Mouse (Mus musculus) hindbrain, embryonic 16.5 days (tissue): ENCODE measurements around the gene Mrpl57. TPM values are rescaled to one million over a fixed set of nuclear protein-coding genes. Genes with fewer than 3 reads are reported as not detected.
"Not testable (repeated sequence)": the region's sequence is repeated elsewhere in the genome, so short reads cannot be mapped to it uniquely, and the experiment has no call there.

Source experiments
- ATAC-seq: fragments of 200-750 bp; cut with Nextera tagmentation; 2 replicates; pipeline ENCODE4 v1.8.0; 2017; ENCODE audit warnings: moderate TSS enrichment, moderate library complexity
- H3K27ac ChIP-seq: fragments of 300-500 bp; sonication (generic); 2 replicates; pipeline ENCODE4 v1.5.1; 2014; ENCODE audit warnings: low read depth, mild to moderate bottlenecking, control low read depth, low read length, moderate library complexity
- H3K27me3 ChIP-seq: fragments of 300-500 bp; sonication (generic); replicated peaks from 2 replicates; pipeline ENCODE4 v1.6.1; 2014; ENCODE audit warnings: low read length; ENCODE audit not compliant: control insufficient read depth, insufficient read depth
- H3K36me3 ChIP-seq: fragments of 300-500 bp; sonication (generic); 2 replicates; pipeline ENCODE4 v1.6.1; 2014; ENCODE audit warnings: mild to moderate bottlenecking, low read length, moderate library complexity, mixed read lengths; ENCODE audit not compliant: control insufficient read depth, insufficient read depth
- H3K4me1 ChIP-seq: fragments of 300-500 bp; sonication (generic); 2 replicates; pipeline ENCODE4 v1.6.1; 2014; ENCODE audit warnings: low read depth, low read length; ENCODE audit not compliant: control insufficient read depth, insufficient read depth
- H3K4me2 ChIP-seq: fragments of 300-500 bp; sonication (generic); 2 replicates; pipeline ENCODE4 v1.6.1; 2014; ENCODE audit warnings: mild to moderate bottlenecking, low read length, control low read depth, moderate library complexity
- H3K4me3 ChIP-seq: fragments of 300-500 bp; sonication (generic); 2 replicates; pipeline ENCODE4 v1.5.1; 2014; ENCODE audit warnings: mild to moderate bottlenecking, low read length, control low read depth, moderate library complexity
- H3K9ac ChIP-seq: fragments of 300-500 bp; sonication (generic); 2 replicates; pipeline ENCODE4 v1.6.1; 2014; ENCODE audit warnings: low read depth, mild to moderate bottlenecking, control low read depth, low read length, moderate library complexity
- H3K9me3 ChIP-seq: fragments of 300-500 bp; sonication (generic); 2 replicates; pipeline ENCODE4 v1.6.1; 2014; ENCODE audit warnings: mild to moderate bottlenecking, low read length, moderate library complexity; ENCODE audit not compliant: control insufficient read depth
- WGBS: fragments of 180-500 bp; shearing (Covaris S2); extraction: QIAGEN DNeasy Blood & Tissue Kit; methylation state at CpG from one replicate; pipeline ENCODE4 v1.1.7; 2014; 5-methylcytosine and 5-hydroxymethylcytosine counted together
- polyA plus RNA-seq: library from polyadenylated mRNA; unstranded; fragments of >200 nt; fragmentation: Nextera tagmentation; extraction: Ambion mirVana; gene quantifications from 2 replicates; pipeline ENCODE4 v1.2.1, GENCODE M21; 2015

Gene Mrpl57
- polyA plus RNA-seq, 1 experiment from 2014 or later, result 162 TPM

DNA sequence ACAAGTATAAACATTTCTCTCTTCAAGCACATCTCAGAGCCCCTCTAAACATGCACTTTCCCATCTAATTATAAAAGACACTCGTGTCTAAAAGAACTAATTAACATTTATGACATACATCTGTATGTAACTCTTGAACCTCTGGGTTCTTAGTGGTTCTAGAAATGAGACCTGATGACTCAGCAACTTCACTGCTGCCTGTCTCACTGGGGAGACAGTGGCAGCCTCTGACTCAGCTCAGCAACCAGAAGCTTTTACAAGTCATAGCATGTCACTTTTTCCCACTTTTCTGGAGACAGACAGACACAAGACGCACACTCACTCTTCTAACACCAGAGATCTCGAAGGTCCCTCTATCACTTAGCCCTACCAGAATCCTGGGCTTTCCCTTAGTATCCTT is 24.3 kb downstream of the Mrpl57 start:
- no peak overlapping the region for H3K4me3 ChIP-seq
- H3K9me3 ChIP-seq, result no peaks in the 10 kb centered on the region
- no peak overlapping the region for H3K27ac ChIP-seq
- H3K36me3 ChIP-seq, result peaks cover 5% of the 10 kb centered on the region
- H3K27me3 ChIP-seq, result no peaks in the 10 kb centered on the region
- 88% methylated on average over 3 of the region's 3 CpGs for WGBS
- ATAC-seq, result no peak
- H3K4me2 ChIP-seq, result no peak overlapping the region
- no peak overlapping the region for H3K9ac ChIP-seq
- H3K4me1 ChIP-seq, result no peaks in the 10 kb centered on the region

DNA sequence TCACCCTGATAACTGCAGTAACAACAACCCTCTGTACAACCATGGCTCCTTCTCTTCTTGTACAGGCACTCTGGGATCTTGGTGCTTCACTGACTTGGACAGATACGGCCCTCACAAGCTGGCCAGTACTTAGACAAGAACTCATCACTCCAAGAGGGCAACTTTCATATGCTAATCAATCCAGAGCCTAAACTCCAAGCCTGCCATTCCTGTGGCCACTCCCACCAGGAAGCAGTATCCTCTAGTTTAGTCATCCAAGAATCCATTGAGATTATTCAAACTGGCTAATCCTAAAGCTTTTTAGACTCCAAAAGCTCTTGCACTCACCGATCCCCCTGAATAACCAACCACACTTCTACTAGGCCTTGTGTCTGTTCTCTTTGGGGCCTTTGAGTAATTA is 26.9 kb downstream of the Mrpl57 start:
- H3K27ac ChIP-seq, result no peak overlapping the region
- H3K9ac ChIP-seq, result no peak overlapping the region
- no peak for ATAC-seq
- no peak overlapping the region for H3K4me2 ChIP-seq
- WGBS, result 67% methylated on average over 2 of the region's 2 CpGs
- H3K36me3 ChIP-seq, result peaks cover 10% of the 10 kb centered on the region
- no peaks in the 10 kb centered on the region for H3K9me3 ChIP-seq
- no peak overlapping the region for H3K4me3 ChIP-seq
- no peaks in the 10 kb centered on the region for H3K27me3 ChIP-seq
- H3K4me1 ChIP-seq, result no peaks in the 10 kb centered on the region

DNA sequence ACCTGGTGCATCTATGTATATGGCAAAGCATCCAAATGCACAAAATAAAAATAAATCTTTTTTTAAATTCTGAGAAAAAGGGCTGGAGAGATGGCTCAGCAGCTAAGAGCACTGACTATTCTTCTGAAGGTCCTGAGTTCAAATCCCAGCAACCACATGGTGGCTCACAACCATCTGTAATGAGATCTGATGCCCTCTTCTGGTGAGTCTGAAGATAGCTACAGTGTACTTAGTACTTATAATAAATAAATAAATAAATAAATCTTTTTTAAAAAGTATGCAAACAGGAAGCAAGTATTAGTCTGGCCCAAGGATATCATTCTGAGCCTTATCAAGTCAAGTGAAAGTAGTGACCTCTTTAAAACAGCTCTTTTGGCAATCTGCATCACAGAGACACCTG is 30.0 kb downstream of the Mrpl57 start:
- H3K9me3 ChIP-seq, H3K4me1 ChIP-seq, H3K27me3 ChIP-seq, ATAC-seq, H3K27ac ChIP-seq, H3K4me3 ChIP-seq, H3K4me2 ChIP-seq, H3K9ac ChIP-seq, H3K36me3 ChIP-seq: not testable (repeated sequence)

DNA sequence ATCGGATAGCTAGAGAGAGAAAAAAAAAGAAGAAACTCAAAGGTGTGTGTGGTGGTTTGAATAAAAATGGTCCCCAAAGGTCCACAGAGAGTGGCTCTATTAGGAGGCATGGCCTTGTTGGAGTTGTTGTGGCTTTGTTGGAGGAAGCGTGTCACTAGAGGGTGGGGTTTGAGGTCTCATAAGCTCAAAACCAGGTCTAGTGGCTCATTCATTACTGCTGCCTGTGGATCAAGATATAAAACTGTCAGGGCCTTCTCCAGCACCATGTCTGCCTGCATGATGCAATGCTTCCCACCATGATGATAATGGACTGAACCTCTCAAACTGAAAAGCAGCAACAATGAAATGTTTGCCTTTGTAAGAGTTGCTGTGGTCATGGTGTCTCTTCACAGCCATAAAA is 32.6 kb downstream of the Mrpl57 start:
- Histone ChIP-seq H3K4me1 (no peaks in the 10 kb centered on the region), H3K4me3 (no peak overlapping the region), H3K36me3 (peaks cover 11% of the 10 kb centered on the region), H3K9ac (no peak overlapping the region), H3K9me3 (no peaks in the 10 kb centered on the region), H3K27me3 (no peaks in the 10 kb centered on the region), H3K4me2 (no peak overlapping the region), H3K27ac (no peak overlapping the region)
- WGBS, result 94% methylated on average over 1 of the region's 2 CpGs
- ATAC-seq, result no peak

DNA sequence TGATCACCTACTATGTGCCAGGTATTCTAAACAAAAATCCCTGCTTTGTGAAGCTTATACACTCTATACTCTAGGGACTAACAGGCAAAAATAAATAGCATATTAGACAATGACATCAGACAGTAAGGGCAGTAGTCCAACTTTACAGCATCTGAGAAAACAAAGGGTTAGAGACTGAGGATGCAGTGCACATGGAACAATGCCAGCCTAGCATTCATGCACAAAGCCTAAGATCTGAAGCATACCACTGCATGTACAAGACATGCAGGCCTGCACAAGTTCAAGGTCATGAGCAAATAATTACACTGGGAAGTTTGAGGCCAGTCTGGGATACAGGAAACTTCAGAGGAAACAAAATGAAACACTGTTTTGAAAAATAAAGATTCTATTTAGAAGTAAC is 33.5 kb downstream of the Mrpl57 start:
- Histone ChIP-seq H3K9me3 (no peaks in the 10 kb centered on the region), H3K9ac (no peak overlapping the region), H3K27me3 (no peaks in the 10 kb centered on the region), H3K27ac (no peak overlapping the region), H3K4me2 (no peak overlapping the region), H3K36me3 (peaks cover 14% of the 10 kb centered on the region), H3K4me3 (no peak overlapping the region), H3K4me1 (no peaks in the 10 kb centered on the region)
- no peak for ATAC-seq

DNA sequence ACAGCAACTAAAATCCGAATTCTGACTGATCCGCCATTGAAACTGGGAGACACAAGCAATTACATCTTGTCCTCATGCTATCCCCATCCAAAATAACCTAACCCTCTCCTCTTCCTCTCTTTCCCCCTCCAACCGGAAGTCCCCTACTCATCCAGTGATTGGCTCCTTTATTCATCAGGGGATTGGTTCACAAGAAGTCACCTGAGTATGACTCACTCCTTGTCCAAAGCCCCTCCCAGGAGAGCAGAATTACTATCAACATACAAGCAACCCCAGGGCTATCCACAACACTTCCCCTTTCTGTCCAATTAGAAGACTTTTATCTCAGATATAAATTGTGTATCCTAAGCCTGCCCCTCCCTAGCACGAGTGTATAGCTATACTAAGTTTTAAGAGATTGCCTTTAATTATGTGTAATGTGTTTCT is 36.0 kb downstream of the Mrpl57 start:
- H3K4me1 ChIP-seq, result no peaks in the 10 kb centered on the region
- peaks cover 21% of the 10 kb centered on the region for H3K36me3 ChIP-seq
- no peak overlapping the region for H3K4me3 ChIP-seq
- WGBS, result 88% methylated on average over 4 of the region's 4 CpGs
- ATAC-seq, result no peak
- H3K27ac ChIP-seq, result no peak overlapping the region
- no peaks in the 10 kb centered on the region for H3K27me3 ChIP-seq
- no peaks in the 10 kb centered on the region for H3K9me3 ChIP-seq
- H3K4me2 ChIP-seq, result no peak overlapping the region
- no peak overlapping the region for H3K9ac ChIP-seq

DNA sequence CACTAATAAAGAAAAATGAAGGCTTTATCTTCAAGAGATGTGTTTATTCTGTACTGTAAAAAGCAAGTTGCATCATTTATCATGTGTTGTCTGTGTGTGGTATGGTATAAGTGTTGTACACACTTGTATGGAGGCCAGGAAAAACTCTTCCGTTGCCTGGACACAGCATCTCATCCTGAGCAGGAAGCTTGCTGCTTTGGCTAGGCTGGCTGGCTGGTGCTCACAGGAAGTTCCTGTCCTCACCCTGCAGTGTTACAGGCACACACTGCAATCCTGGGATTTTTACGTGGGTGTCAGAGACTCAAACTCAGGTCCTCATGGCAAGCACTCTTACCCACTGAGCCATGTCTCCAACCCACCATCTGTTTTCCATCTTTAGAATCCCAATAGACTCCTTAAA is 37.1 kb downstream of the Mrpl57 start:
- no peak overlapping the region for H3K4me3 ChIP-seq
- WGBS, result 83% methylated on average over 2 of the region's 2 CpGs

DNA sequence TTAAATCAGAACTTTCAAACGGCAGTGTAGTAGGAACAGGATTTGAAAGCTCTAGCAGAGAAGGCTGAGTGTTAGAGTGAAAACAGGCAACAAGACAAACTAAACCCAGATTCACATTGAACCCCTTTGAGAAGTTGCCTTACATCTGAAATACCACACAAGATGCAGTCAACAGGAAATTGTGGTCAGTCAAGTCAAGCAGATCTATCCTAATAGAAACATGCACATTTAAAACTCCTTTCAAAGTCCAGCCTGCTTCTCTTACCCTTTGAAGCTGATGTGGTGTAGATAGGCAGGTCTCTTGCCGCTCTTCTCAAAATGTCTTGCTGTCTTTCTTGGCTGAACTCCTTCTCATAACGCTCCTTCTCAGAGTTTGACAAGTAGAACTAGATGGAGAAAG is 39.2 kb downstream of the Mrpl57 start:
- H3K36me3 ChIP-seq, result peaks cover 27% of the 10 kb centered on the region
- H3K4me2 ChIP-seq, result no peak overlapping the region
- no peaks in the 10 kb centered on the region for H3K27me3 ChIP-seq
- H3K27ac ChIP-seq, result no peak overlapping the region
- WGBS, result 93% methylated on average over 3 of the region's 3 CpGs
- no peak for ATAC-seq
- no peak overlapping the region for H3K9ac ChIP-seq
- no peaks in the 10 kb centered on the region for H3K4me1 ChIP-seq
- H3K9me3 ChIP-seq, result no peaks in the 10 kb centered on the region
- H3K4me3 ChIP-seq, result no peak overlapping the region

More for the DNA sequence above, 37.1 kb downstream of the Mrpl57 start:
- H3K27ac ChIP-seq, result no peak overlapping the region
- no peak overlapping the region for H3K9ac ChIP-seq
- no peaks in the 10 kb centered on the region for H3K4me1 ChIP-seq
- no peak for ATAC-seq
- no peak overlapping the region for H3K4me2 ChIP-seq
- H3K9me3 ChIP-seq, result no peaks in the 10 kb centered on the region
- H3K36me3 ChIP-seq, result peaks cover 21% of the 10 kb centered on the region
- no peaks in the 10 kb centered on the region for H3K27me3 ChIP-seq

DNA sequence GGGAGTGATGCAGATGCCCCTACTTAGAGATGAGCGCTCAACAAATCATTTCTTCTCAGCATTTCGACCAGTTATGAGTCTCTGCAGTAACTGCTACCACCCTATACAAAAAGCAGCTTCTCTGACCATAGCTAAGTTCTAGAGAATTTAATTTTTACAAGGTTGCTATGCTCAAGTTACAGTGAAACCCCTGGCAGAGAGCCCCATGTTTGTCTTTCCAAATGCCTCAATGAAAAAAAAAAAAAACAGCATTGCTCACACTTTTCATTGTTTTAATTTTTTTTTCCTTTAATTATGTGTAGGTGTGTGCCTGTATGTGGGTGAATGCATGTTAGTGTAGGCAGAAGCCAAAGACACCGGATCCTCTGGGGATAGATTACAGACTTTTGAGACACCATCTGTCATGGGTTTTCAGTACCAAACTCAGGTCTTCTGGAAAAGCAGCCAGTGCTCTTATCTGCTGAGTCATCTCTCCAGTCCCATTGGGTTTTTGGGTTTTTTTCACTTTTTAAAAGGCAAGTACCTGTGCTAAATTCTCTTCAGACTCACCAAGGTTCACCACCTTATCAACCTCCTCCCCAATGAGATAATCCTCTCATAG is 40.7 kb downstream of the Mrpl57 start:
- no peaks in the 10 kb centered on the region for H3K27me3 ChIP-seq
- no peak overlapping the region for H3K9ac ChIP-seq
- no peak overlapping the region for H3K4me2 ChIP-seq
- ATAC-seq, result no peak
- H3K9me3 ChIP-seq, result no peaks in the 10 kb centered on the region
- H3K27ac ChIP-seq, result no peak overlapping the region
- no peak overlapping the region for H3K4me3 ChIP-seq
- no peaks in the 10 kb centered on the region for H3K4me1 ChIP-seq
- 92% methylated on average over 3 of the region's 3 CpGs for WGBS
- peaks cover 27% of the 10 kb centered on the region for H3K36me3 ChIP-seq

DNA sequence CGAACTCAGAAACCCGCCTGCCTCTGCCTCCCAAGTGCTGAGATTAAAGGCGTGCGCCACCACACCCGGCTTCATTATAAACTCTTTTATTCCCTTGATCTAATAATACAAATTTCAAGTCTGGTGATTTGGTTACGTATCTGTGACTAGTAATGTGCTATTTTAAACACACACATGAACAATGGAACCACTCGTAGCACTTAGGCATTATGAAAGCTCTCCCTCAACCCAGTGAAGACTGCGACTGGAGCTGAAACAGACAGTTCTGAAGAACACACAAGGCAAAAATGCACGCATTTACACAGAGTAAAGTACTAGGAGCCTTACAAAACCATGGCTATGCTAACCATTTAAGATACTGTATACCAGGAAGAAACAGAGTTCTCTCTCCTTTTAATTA is 51.9 kb downstream of the Mrpl57 start:
- ATAC-seq, result no peak
- no peak overlapping the region for H3K4me2 ChIP-seq
- no peaks in the 10 kb centered on the region for H3K27me3 ChIP-seq
- no peak overlapping the region for H3K27ac ChIP-seq
- H3K9me3 ChIP-seq, result no peaks in the 10 kb centered on the region
- H3K36me3 ChIP-seq, result peaks cover 3% of the 10 kb centered on the region; the same call in 1 of the 2 replicates
- H3K4me1 ChIP-seq, result peaks cover 7% of the 10 kb centered on the region
- H3K4me3 ChIP-seq, result no peak overlapping the region
- WGBS, result 95% methylated on average over 9 of the region's 9 CpGs
- no peak overlapping the region for H3K9ac ChIP-seq
